Mouse (Mus musculus) skeletal muscle tissue, adult 2 months (tissue): ENCODE measurements at regions not wholly inside any gene's neighbourhood (a gene's known extent, or its start where the extent isn't known, plus 50 kb on each side); places are given as distances from the start of the nearest gene placed in this dataset.
"Not testable (repeated sequence)": the region's sequence is repeated elsewhere in the genome, so short reads cannot be mapped to it uniquely, and the experiment has no call there.

Experiments used
- DNase-seq: peaks from one replicate; pipeline ENCODE4 v3.0.0-alpha.2; 2012; ENCODE audit warnings: low read depth, low spot score

DNA sequence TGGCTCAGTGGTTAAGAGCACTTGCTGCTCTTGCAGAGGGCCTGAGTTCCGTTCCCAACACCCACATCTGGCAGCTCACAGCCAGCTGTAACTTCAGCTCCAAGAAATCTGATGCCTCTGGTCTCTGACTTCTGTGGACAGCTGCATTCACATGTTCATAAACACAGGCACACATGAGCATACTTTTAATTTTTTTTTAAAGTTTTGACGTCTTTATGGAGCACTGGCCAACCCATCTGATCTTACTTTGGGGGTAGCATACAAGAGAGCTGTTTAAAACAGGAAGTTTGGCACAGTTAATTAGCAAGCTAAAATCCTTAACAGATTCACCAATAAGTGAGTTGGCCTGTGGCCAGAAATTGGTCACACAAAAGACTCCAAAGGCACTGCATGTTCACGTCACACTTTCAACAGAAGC lies 81.2 kb upstream of the Atl2 start:
- peak; percentile 85 for DNase-seq

DNA sequence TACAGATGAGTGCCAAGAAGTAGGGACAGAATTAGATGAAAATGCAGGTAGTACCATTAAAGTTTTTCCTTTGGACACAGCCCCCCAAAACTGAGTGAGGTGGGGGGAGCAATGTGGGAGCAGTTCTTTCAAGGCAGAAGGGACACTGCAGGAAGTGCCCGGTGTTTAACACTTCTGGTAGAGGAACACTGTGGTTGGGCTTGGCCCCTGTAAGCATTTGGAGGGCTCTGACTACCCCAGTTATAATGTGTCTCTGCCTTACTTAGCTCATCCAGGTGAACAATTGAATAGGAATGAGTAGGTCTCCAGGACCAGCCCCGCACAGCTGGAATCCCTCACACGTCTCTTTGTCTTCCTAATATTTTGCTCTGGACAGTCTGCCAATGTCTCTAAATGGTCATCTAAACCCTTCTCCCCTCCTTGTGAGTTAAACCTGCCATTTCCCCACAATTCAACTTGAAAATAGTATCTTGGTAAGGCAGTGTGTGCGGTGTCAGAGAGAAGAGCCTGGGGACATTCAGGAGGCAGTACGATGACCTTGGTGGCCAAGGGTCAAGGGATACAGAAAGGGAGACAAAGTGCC lies 80.7 kb upstream of the Atl2 start:
- DNase-seq: no peak

DNA sequence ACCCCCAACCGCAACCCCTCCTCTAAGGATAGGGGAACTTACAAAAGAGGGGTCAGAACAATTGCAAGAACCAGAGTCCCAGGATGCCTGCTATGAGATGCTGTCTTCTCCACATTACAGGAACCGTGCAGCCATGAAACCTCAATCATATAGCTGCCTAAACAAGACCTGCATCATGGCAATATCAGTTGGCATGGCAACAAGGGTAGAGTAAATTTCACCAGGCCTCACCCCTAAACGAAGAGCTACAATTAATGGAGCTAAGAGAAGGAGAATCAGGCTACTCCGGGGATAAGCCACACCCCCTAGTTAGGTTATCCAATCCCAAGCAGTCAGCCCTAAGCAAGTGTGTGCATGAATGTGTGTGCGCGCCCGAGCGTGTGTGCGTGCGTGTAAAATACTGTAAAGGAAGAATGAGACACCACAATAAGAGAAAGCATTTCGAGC lies 80.1 kb upstream of the Atl2 start:
- no peak for DNase-seq

DNA sequence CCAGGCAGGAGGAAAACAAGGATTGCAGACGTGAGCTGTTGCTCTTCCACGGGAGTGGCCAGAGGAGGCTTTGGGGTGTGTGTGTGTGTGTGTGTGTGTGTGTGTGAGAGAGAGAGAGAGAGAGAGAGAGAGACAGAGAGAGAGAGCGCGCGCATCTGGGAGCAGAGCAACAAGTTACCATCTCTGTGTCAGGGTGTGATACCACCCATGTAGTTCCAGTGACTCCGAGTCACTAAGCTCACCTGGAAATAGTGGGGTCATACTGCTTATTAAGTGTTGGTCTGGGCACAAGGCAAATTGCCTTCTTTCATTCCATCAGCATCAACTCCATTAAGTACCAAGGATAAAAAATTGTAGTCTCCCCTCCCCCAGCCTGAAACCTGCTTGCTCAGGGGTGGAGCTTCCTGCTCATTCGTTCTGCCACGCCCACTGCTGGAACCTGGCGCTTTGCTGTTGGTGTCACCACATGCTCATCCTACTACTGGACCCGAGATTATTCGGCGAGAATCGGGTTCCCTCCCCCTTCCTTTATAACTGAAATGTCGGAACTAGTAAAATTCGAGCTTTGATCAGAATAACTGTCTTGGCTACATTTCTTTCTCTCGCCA lies 79.3 kb upstream of the Atl2 start:
- not testable (repeated sequence) for DNase-seq

DNA sequence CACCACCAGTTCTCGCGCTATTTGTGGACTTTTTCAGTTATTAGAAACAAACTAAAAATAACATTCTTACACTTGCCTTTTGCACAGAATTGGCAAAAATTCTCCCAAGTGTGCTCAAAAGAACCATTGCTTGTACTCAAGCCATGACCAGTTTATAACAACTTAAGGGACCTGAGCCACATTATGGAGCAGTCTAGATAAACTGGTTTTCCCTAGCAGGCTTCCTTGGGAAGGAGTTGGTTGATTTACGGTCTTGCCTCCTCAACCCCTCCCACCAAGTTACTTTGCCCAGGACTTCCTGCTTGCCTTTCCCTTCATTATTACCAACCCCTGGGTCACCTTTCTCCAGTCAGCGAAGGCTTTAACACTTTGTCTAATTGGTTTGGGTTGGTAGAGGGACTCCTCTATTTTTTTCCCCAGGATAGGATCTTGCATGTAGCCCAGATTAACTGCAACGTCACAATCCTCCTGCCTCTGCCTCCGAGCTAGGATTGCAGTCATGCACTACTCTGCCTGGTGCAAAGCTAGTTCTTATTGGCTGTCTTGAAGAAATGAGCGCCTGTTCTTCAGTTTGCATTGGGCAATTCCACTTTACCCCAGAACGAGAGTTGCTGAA lies 75.9 kb upstream of the Atl2 start:
- DNase-seq: no peak

DNA sequence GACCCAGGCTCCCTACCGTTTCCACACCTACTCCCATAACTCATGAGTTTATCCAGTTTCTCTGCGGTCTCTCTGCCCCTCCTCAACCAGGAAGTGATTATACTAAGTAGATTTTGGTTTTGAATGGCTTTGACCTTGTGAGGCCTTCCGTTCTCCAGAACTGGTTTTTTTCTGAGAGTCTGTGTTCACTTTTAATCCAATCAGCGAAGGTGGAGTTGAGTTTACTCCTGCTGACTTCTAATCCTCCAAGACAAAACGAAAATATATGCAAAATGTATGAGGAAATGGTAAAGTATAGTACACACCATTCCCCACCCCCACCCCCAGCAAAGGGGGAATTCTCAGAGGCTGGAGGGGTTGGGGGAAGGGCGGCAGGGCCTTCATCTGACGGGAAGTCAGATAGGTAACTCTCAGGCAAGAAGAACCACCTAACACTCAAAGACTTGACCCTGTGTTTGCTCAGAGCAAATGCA lies 73.6 kb upstream of the Atl2 start:
- DNase-seq: no peak

DNA sequence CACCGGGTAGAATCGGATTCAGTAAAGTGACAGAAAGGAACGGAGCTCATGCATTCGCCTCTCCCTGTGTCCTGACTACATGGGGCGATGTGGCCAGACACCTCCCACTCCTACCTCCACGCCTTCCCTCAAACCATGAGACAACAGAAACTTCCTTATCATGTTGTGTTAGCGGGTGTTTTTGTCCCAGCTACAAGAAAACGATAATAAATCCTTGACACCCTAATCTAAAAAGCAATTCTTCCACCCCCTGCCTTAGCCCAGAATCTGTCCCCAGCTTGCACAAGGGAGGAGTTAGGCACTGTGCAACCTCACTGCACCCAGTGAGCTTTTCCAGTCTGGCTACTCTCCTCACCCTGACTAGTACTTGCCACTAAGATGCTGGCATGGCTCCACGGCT lies 72.9 kb upstream of the Atl2 start:
- DNase-seq: no peak

DNA sequence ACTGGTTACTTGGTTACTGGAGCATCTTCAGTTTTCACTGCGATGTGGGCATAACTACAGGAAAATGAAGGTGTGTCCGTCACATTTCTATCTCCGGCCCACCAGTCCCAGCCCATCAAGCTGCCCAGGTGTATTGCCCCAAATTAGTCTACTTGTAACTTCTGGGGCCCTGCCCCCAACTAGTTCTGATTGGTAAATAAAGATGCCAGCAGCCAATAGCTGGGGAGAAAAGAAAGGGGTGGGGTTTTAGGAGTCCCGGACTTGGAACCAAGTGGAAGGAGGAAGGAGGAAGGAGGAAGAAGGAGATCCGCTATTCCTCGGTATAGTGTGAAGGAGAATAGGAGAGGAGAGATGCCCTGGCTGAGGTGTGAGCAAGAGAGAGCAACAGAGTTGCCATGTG lies 71.1 kb upstream of the Atl2 start:
- DNase-seq: no peak

DNA sequence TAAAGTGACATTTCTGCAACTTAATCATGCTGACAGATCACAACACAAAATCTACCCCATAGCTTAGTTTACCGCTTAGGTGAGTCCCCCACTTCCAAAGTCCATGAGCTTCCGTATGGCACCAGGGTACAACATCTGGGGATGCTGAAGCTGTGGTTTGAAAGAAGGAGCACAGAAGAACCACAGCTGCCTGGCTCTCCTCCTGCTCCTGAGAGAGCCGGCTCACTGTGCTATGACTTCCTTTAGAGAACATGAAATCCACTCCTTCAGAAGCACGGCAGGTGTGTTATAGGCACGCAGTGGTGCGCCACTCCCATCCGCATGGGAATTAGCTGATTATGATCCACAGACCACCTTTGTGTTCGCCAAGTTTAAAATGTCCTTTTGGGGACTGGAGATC lies 69.7 kb upstream of the Atl2 start:
- no peak for DNase-seq

DNA sequence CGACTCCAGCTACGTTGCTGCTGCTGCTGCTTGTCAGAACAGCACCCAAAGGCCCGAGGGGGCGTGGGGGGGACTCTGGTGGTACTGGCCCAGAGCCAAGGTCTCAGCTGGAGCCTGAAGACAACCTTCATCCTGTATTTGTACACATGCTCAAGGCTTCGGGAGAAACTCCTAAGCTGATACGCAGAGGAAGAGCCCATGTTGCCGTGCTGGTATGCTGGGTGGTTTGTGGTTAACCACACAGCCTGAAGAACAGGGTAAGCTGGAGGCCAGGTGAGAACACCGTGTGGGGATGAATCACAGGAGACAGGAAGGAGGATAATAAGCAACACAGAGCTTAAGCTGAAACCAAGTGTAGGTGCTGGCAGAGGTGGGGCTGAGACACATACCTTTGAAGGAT lies 68.9 kb upstream of the Atl2 start:
- no peak for DNase-seq

DNA sequence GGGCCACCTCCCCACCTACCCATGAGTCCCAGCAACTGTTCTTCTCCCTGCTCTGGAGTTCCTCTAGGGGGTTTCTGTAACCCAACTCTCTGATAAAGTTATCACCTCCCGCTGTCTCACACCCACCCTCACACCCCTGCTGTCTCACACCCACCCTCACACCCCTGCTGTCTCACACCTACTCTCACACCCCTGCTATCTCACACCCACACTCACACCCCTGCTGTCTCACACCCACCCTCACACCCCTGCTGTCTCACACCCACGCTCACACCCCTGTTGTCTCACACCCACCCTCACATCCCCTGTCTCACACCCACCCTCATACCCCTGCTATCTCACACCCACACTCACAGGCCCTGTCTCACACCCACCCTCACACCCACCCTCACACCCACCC lies 67.4 kb upstream of the Atl2 start:
- DNase-seq: no peak

DNA sequence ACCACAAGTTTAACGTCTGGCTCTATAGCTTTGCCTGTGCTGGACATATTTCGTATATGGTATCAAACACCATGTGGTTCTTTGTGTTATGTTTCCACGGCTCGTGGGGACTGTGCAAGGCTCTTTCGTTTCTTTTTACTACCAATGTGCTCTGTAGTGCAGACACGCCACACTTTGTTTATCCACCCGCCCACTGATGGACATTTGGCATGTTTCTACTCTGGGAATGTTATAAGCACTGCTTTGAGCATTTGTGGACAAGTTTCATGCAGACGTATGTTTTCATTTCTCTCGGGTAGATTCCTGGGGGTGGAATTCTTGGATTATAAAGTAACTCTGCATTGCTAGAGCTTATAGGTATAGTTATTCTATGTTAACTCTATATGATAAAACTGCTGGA lies 65.5 kb upstream of the Atl2 start:
- no peak for DNase-seq

DNA sequence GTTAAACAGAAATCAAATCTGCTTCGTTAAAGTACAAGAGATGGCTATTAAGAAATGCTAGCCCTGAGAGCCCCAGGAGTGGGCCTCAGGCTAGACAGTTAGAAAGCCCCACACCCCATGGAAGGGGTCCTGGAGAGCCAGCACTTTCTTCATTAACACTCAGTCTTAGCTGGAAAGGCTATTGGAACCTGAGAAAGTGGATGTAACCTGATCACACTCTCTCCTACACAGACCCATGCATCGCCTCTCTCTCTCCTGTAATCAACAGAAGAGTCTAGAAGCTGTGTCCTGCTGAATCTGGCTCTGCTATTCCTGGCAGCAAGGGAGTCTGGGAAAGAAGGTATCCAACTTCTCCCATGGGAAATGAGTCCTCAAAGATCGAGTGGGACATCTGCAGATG lies 64.8 kb upstream of the Atl2 start:
- DNase-seq: no peak

DNA sequence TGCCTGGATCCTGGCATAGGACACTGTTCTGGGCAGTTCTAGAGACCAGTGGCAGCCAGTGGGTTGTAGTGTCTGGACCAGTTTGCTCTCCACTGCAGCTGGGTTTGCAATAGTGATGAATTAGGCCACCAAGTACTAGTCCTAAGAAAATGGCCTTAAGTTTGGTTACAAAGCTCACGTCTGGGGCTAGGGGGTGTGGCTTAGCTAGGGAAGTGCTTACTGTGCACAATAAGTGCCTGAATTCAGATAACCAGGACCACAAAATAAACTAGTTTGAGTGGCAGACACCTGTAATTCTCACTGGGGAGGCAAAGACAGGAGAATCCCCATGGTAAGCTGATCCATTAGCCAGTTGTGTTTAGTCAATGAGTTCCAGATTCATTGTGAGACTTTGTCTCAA lies 59.3 kb upstream of the Atl2 start:
- DNase-seq: no peak

DNA sequence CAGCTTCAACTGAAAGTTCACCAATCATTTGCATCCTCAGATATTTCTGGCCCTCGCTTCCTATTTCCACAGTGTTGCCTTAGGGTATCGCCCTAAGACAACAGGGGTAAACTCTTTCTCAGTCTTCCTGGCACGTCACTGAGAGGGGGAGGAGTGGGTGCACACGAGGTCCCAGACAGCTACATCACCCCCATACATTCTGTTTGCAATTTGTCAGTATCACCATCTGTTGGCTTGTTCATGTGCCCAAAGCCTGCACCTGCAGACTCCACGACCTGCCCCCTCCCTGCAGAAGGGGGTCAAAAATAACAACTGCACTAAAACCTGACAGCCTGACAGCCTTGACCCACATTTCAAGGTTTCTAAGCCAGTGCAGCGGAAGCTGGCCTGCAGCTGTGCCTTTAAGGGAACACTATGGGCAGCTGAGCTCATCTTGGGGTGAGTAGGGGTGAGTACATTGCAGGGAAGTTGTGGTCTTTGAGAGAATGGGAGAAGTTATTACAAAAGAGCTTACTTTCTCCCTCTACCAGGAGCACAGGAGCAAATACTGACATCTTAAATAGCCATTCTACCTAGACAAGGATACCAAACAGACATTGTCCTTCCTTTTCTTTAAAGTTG lies 58.8 kb upstream of the Atl2 start:
- DNase-seq: no peak

DNA sequence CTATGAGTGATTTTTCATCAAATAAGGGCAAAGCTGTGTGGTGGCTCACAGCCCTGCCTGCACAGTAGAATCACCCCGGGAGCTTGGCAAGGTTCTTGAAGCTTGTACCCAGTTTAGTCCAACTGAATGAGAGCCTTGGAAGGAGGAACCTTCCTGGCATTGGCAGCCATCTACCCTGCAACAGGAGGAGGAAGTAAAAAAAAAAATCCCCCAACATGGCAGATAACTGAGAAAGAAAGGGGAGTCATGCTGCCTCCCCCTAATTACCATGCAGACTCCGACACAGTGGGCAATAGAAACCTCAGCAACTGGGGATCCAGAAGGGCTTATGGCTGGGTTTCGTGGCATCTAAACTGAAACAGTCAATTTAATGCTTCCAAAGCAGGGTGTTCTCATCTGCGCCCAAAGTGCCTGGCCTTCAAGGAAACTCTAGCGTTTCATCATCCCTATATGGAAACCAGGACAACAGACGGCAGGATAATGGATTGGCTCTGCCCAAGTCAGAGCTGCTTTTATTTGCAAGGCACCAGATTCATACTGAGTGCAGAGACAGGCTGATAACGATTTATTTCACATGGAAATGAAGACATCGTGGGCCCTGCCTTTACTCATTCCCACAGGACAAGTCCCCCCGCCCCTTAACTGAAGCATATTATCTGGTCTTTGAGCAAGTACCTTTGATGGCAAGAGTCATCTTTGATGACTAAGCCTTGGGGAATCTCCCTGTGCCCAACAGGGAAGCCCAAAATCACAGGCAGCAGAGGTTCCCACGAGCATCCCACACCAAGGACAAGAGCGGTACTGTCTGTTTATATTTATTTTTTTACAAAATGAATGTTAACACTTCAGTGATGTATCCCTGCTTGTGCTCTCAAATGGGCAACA lies 52.9 kb upstream of the Atl2 start:
- peak; percentile 18 for DNase-seq
